Mouse (Mus musculus) thymus, adult 2 months (tissue): ENCODE data around the gene Sfn.

Experiments
- CTCF ChIP-seq: fragments of 200-500 bp; IDR thresholded peaks from 2 replicates; pipeline ENCODE4 v1.5.1; 2012; ENCODE audit warnings: mild to moderate bottlenecking, control low read depth, low read length, moderate library complexity, borderline replicate concordance; ENCODE audit not compliant: control insufficient read depth, poor library complexity, insufficient read depth; ENCODE audit errors: extremely low read depth
- POLR2A ChIP-seq: fragments of 200-500 bp; IDR thresholded peaks from 2 replicates; pipeline ENCODE4 v1.6.1; 2012; ENCODE audit warnings: mild to moderate bottlenecking, low read length, control low read depth, moderate library complexity; ENCODE audit not compliant: control insufficient read depth, poor library complexity, insufficient read depth; ENCODE audit errors: extremely low read depth

DNA sequence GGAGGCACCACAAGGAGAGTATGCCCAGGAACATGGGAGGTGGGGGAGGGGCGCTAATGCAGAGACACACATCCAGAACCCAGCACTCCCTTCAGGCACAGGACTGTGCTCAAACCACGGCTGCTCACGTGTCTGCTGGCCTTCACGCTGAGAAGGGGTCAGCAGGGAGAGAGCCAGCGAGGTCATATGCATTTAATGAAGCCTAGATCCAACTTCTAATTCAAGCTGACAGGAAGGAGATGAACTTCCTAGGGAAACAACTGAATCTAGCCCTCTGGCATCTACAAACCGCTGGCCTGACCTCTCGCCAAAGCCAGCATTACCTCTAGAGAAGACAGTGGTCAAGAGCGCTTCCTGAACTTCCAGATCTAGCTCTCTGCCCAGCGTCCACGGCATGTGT lies 13.4 kb upstream of the Sfn start:
- no peak for TF ChIP-seq CTCF
- no peak for TF ChIP-seq POLR2A
